ENCODE assay signal across 22 mouse cellular contexts in genomic region chr5:105599315-105599714, GRCm38 (mm10).
A peak's percentile ranks its signal among the peaks of the same experiment; 100 is the strongest.
DNase-seq lines count a peak whose midpoint lies in the region; ATAC-seq and TF ChIP-seq lines count a peak whose summit lies in the region.
"Had no signal": no experiment of that assay in that cellular context is flagged by ENCODE, and none has a peak within 500 bp of the region (broad histone marks: within the 10 kb centered on the region; RNA-seq: fewer than 3 reads in every experiment).

No protein-coding gene starts in this region.

- intact Hi-C loops in gastrocnemius, adult 2 months (cut with DNase I): no loop called here

- no peak overlapping the region for H3K9ac ChIP-seq in heart, postnatal 0 days (replicated peaks; ENCODE audit: low read depth, low read length)
- H3K9ac ChIP-seq in heart, embryonic 11.5 days (ENCODE audit: low read depth, low read length): no peak overlapping the region
- H3K9ac ChIP-seq in lung, embryonic 16.5 days (ENCODE audit: low read length): no peak overlapping the region
- H3K9ac ChIP-seq: forebrain, embryonic 15.5 days; limb, embryonic 13.5 days; neural tube, embryonic 13.5 days had no signal

- ATAC-seq in heart, postnatal 0 days (ENCODE audit: insufficient read depth, low read depth): no peak
- no peak for ATAC-seq in heart, embryonic 11.5 days (replicated peaks; ENCODE audit: insufficient number of reproducible peaks, low FRiP score, low TSS enrichment)
- no peak for ATAC-seq in lung, embryonic 16.5 days (ENCODE audit: low read depth)
- peak; percentile 72; the same call in 1 of the 2 replicates for ATAC-seq in monocyte, adult 5-6 weeks (replicated peaks; ENCODE audit: insufficient number of reproducible peaks, low FRiP score, low TSS enrichment, poor library complexity, severe bottlenecking)
- ATAC-seq: forebrain, embryonic 15.5 days; hindbrain, postnatal 0 days had no signal

- no peak for TF ChIP-seq EP300 in heart, postnatal 0 days (IDR thresholded peaks at IDR 0.05; ENCODE audit: low read depth)

- H3K36me3 ChIP-seq in heart, postnatal 0 days (replicated peaks; ENCODE audit: control insufficient read depth, insufficient read depth, low read length): no peaks in the 10 kb centered on the region
- 0 out of 2 replicates have a peak, but pooled peaks cover 2% of the 10 kb centered on the region for H3K36me3 ChIP-seq in heart, embryonic 11.5 days (ENCODE audit: control insufficient read depth, insufficient read depth, low read length)
- no peaks in the 10 kb centered on the region for H3K36me3 ChIP-seq in lung, embryonic 16.5 days (ENCODE audit: control insufficient read depth, insufficient read depth, low read length)
- H3K36me3 ChIP-seq: forebrain, embryonic 15.5 days; limb, embryonic 13.5 days; neural tube, embryonic 13.5 days had no signal

- peaks cover 32% of the 10 kb centered on the region for H3K4me1 ChIP-seq in heart, postnatal 0 days (ENCODE audit: control insufficient read depth, insufficient read depth)
- H3K4me1 ChIP-seq in heart, embryonic 11.5 days (ENCODE audit: control insufficient read depth, insufficient read depth, low read length): peaks cover 13% of the 10 kb centered on the region; the same call in 1 of the 2 replicates
- no peaks in the 10 kb centered on the region for H3K4me1 ChIP-seq in lung, embryonic 16.5 days (replicated peaks; ENCODE audit: control insufficient read depth, insufficient read depth, low read length)
- H3K4me1 ChIP-seq: forebrain, embryonic 15.5 days; limb, embryonic 13.5 days; neural tube, embryonic 13.5 days had no signal

- no peak overlapping the region for H3K4me2 ChIP-seq in heart, postnatal 0 days (ENCODE audit: low read depth, low read length)
- no peak overlapping the region for H3K4me2 ChIP-seq in heart, embryonic 11.5 days
- H3K4me2 ChIP-seq in lung, embryonic 16.5 days (ENCODE audit: low read depth, low read length): no peak overlapping the region
- H3K4me2 ChIP-seq: forebrain, embryonic 15.5 days; limb, embryonic 13.5 days; midbrain, embryonic 11.5 days; neural tube, embryonic 13.5 days had no signal

- H3K9me3 ChIP-seq in heart, postnatal 0 days (replicated peaks; ENCODE audit: control insufficient read depth, low read length): no peaks in the 10 kb centered on the region
- H3K9me3 ChIP-seq in heart, embryonic 11.5 days (replicated peaks; ENCODE audit: control insufficient read depth, low read length): no peaks in the 10 kb centered on the region
- H3K9me3 ChIP-seq in lung, embryonic 16.5 days (ENCODE audit: control insufficient read depth, low read length): no peaks in the 10 kb centered on the region
- H3K9me3 ChIP-seq: forebrain, embryonic 15.5 days; limb, embryonic 13.5 days; neural tube, embryonic 13.5 days had no signal

- no peak for TF ChIP-seq CTCF in gastrocnemius, adult 2 months (IDR thresholded peaks at IDR 0.05)
- TF ChIP-seq CTCF in heart, postnatal 0 days (IDR thresholded peaks at IDR 0.05; ENCODE audit: low read depth): no peak

- no peak overlapping the region for H3K4me3 ChIP-seq in gastrocnemius, adult 2 months
- H3K4me3 ChIP-seq in heart, postnatal 0 days (ENCODE audit: low read depth, low read length): no peak overlapping the region
- no peak overlapping the region for H3K4me3 ChIP-seq in heart, embryonic 11.5 days (ENCODE audit: low read depth, low read length)
- H3K4me3 ChIP-seq in lung, embryonic 16.5 days (ENCODE audit: low read length): no peak overlapping the region
- H3K4me3 ChIP-seq: erythroblast, embryonic 14.5 days; forebrain, embryonic 15.5 days; limb, embryonic 13.5 days; neural tube, embryonic 13.5 days had no signal

- 49% methylated on average over 4 of the region's 4 CpGs for WGBS in heart, postnatal 0 days
- 61% methylated on average over 4 of the region's 4 CpGs for WGBS in heart, embryonic 11.5 days (ENCODE audit: insufficient replicate concordance)
- WGBS in lung, embryonic 16.5 days: 59% methylated on average over 4 of the region's 4 CpGs

- DNase-seq in gastrocnemius, adult 2 months: no peak
- no peak for DNase-seq in gastrocnemius, postnatal 4 days (ENCODE audit: low spot score in 2 of 2)
- DNase-seq in heart, postnatal 0 days (ENCODE audit: low spot score): no peak
- no peak for DNase-seq in lung, postnatal 4 days
- no peak for DNase-seq in urinary bladder, postnatal 14 days (ENCODE audit: low spot score)
- DNase-seq: adrenal gland, adult 2 months; cerebellum, adult 11 months; cerebellum, postnatal 14 days; kidney, adult 11 months; right cerebral cortex, postnatal 14 days; thymus, postnatal 4 days had no signal

- H3K27ac ChIP-seq in gastrocnemius, adult 2 months: peak overlapping the region; percentile 71
- H3K27ac ChIP-seq in heart, postnatal 0 days (ENCODE audit: low read depth): peak overlapping the region; percentile 68
- H3K27ac ChIP-seq in heart, embryonic 11.5 days (ENCODE audit: low read depth, low read length): no peak overlapping the region
- peak overlapping the region; percentile 74 for H3K27ac ChIP-seq in lung, embryonic 16.5 days (ENCODE audit: low read length)
- H3K27ac ChIP-seq: forebrain, embryonic 15.5 days; hindbrain, postnatal 0 days; limb, embryonic 13.5 days; neural tube, embryonic 13.5 days; stomach, postnatal 0 days had no signal

- no peaks in the 10 kb centered on the region for H3K27me3 ChIP-seq in heart, postnatal 0 days (ENCODE audit: control insufficient read depth, insufficient read depth, low read length)
- H3K27me3 ChIP-seq in heart, embryonic 11.5 days (ENCODE audit: control insufficient read depth, insufficient read depth, low read length): no peaks in the 10 kb centered on the region
- H3K27me3 ChIP-seq in lung, embryonic 16.5 days (ENCODE audit: control insufficient read depth, insufficient read depth, low read depth, low read length): no peaks in the 10 kb centered on the region
- H3K27me3 ChIP-seq: CH12.LX; forebrain, embryonic 15.5 days; limb, embryonic 13.5 days; neural tube, embryonic 13.5 days had no signal
